Mouse (Mus musculus) limb, embryonic 10.5 days (tissue): ENCODE measurements at regions not wholly inside any gene's neighbourhood (a gene's known extent, or its start where the extent isn't known, plus 50 kb on each side); places are given as distances from the start of the nearest gene placed in this dataset.

Experiments
- DNase-seq: peaks from one replicate; pipeline ENCODE4 v3.0.0-alpha.2; 2017; ENCODE audit warnings: low spot score
- H3K27ac ChIP-seq: fragments of 300-500 bp; sonication (generic); 2 replicates; pipeline ENCODE4 v1.5.1; 2016; ENCODE audit warnings: mild to moderate bottlenecking
- H3K27me3 ChIP-seq: fragments of 300-500 bp; sonication (generic); 2 replicates; pipeline ENCODE4 v1.6.1; 2016; ENCODE audit warnings: low read depth, mild to moderate bottlenecking; ENCODE audit not compliant: poor library complexity, severe bottlenecking
- H3K36me3 ChIP-seq: fragments of 300-500 bp; sonication (generic); 2 replicates; pipeline ENCODE4 v1.6.1; 2016; ENCODE audit warnings: mild to moderate bottlenecking, moderate library complexity
- H3K4me1 ChIP-seq: fragments of 300-500 bp; sonication (generic); 2 replicates; pipeline ENCODE4 v1.6.1; 2016
- H3K4me3 ChIP-seq: fragments of 300-500 bp; sonication (generic); 2 replicates; pipeline ENCODE4 v1.5.1; 2016; ENCODE audit warnings: mild to moderate bottlenecking, moderate library complexity
- H3K9me3 ChIP-seq: fragments of 300-500 bp; sonication (generic); replicated peaks from 2 replicates; pipeline ENCODE4 v1.6.1; 2016; ENCODE audit warnings: mild to moderate bottlenecking
- WGBS: fragments of 180-500 bp; shearing (Covaris S2); methylation state at CpG from one replicate; pipeline ENCODE4 v1.1.7; 2016; 5-methylcytosine and 5-hydroxymethylcytosine counted together

DNA sequence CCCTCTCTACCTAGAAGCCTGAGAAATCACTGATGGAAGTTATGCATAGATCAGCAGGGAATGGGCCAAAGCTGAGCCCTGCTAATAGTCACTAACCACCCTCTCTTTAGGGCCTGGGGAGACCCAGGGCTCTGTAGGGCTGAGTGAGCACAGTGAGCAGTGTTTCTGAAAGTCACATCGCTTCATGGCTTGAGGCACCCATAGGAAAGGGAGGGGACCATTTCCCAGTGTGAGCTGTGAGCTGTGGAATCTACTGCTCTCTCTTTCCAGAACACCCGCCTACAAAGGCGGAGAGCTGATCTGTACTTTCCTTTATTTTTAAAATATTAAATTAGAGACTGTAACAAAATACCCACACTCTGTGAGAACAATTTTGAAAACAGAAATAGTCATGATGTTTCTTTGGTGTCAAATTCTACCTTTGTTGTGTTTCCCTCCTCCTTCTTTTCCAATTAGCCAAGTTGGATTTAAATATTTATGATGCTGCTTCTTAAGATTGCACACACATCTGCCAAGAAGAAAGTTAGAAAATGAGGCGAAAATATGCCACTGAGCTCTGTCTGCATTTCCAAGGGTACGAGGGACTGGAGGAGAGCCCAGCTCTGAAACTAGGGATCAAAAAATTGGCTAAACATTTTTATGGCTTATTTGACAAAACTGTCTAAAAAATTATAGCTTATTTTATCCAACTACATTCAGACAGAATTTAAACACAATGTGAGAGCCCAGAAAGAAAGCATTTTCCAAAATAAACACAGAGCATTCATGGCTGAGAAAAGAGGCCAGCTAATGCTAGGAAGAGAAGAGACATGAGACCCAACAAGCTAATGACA is 111.7 kb upstream of the Tmtc1 start:
- H3K36me3 ChIP-seq = no peaks in the 10 kb centered on the region
- 90% methylated on average over 5 of the region's 5 CpGs for WGBS
- no peaks in the 10 kb centered on the region for H3K27me3 ChIP-seq
- no peaks in the 10 kb centered on the region for H3K4me1 ChIP-seq
- DNase-seq = no peak
- H3K4me3 ChIP-seq = no peak overlapping the region
- no peaks in the 10 kb centered on the region for H3K9me3 ChIP-seq
- no peak overlapping the region for H3K27ac ChIP-seq

DNA sequence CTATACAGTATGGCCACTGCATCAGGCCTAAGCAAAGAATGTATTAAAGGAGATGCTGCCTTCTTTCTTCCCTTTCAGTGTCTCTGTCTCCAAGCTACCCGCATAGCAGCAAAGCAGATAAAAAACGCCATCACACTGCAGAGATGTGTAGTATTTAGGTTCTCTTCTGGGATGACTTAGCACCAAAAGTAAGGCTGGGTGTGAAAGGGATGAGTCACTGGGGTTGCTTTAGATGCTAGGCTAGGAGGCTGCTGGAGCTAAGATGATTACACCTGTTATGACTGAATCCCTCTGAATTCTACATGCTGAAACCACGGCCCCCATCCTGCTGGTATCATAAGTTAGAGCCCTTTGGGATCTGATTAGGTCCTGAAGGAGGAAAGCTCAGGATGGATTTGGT is 110.3 kb upstream of the Tmtc1 start:
- Histone ChIP-seq H3K4me1 (no peaks in the 10 kb centered on the region), H3K27ac (no peak overlapping the region), H3K4me3 (no peak overlapping the region), H3K27me3 (no peaks in the 10 kb centered on the region), H3K36me3 (no peaks in the 10 kb centered on the region), H3K9me3 (no peaks in the 10 kb centered on the region)
- 89% methylated on average over 3 of the region's 3 CpGs for WGBS
- no peak for DNase-seq

DNA sequence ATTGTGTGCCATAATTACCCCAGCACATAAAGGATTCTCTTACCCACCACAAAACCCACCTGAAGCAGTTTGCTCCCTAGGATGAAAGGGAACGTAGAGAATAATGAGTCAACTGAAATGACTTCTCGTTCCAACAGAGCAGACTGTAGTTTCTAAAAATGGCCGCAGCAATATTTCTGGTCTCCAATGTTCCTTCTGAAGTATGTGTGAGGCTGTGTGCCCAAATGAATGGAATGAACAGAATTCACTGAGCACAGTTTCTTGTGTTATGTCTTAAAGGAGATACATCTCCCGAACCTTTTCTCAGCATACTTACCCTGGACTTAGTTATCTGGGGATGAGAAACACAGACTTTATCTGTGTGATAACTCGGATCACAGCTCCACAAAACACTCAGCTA is 109.4 kb upstream of the Tmtc1 start:
- Histone ChIP-seq H3K27me3 (no peaks in the 10 kb centered on the region), H3K9me3 (no peaks in the 10 kb centered on the region), H3K4me3 (no peak overlapping the region), H3K4me1 (no peaks in the 10 kb centered on the region), H3K27ac (no peak overlapping the region), H3K36me3 (no peaks in the 10 kb centered on the region)
- 89% methylated on average over 5 of the region's 5 CpGs for WGBS
- no peak for DNase-seq

DNA sequence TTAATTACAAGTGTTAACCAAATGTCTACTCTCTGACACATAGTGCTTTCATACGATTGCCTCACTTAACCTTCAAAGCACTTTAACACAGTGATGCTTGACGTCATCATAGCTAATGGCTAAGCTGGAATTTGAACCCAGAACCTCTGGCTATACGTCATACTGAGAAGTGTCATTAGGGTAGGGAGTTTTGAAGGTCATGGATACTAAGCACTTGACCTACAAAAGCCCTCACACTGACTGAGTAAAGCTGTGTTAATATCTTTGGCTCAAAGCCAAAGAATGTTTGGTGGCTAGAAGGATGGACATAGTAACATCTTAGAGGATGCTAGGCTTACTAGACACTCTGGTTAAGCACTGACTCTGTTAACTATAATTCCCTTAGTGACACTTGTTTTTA is 106.9 kb upstream of the Tmtc1 start:
- Histone ChIP-seq H3K4me1 (no peaks in the 10 kb centered on the region), H3K9me3 (no peaks in the 10 kb centered on the region), H3K27me3 (no peaks in the 10 kb centered on the region), H3K4me3 (no peak overlapping the region), H3K27ac (no peak overlapping the region), H3K36me3 (no peaks in the 10 kb centered on the region)
- WGBS = 55% methylated on average over 3 of the region's 3 CpGs
- no peak for DNase-seq

DNA sequence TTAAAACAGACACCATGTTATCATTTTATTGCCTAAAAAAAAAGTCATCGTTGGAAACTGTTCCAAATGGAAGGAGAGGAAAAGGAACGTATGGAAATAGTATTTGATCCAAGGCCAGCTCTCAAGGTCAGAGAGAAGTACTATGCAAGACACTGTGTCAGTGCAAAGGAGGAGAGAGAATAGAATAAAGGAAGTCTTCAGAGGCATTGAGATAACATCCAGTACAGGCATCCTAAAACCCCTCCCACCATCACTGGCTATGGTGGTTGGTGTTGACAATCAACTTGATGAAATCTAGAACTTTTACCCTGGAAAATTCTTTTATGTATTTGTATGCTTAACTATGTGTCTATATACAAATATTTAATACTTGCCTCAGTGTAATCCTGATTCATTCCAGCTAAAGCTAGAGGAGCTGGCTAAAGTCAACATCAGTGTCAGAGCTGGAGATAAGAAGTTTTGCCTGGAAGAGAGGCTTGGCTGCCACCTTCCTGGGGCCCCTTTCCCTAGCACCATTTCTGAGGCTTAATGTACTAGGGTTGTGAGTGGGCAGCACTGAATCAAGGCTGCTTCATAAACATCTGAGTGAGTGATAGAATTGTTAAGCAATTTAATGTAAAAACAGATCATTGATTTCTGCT is 104.1 kb upstream of the Tmtc1 start:
- no peak for DNase-seq
- H3K27me3 ChIP-seq = no peaks in the 10 kb centered on the region
- H3K4me3 ChIP-seq = no peak overlapping the region
- no peak overlapping the region for H3K27ac ChIP-seq
- no peaks in the 10 kb centered on the region for H3K9me3 ChIP-seq
- 81% methylated on average over 2 of the region's 2 CpGs for WGBS
- no peaks in the 10 kb centered on the region for H3K36me3 ChIP-seq
- no peaks in the 10 kb centered on the region for H3K4me1 ChIP-seq

DNA sequence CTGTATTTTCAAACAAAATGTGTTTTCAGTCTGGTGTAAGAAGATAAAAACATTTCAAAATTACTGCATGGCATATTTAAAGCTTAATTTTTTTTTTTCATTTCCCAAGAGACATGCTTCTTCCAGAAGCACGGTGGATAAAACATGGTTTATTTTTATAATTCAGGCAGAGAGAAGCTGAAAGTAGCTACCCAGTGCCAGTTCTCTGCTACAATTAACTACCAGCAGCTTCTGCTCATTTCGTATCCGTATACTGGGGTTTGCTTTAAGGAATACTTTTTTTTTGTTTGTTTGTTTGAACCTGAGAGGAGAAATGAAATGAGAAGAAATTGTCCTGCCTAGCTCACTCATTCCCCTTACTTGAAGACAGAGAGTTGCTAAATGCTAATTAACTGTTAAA is 98.9 kb upstream of the Tmtc1 start:
- H3K36me3 ChIP-seq = no peaks in the 10 kb centered on the region

DNA sequence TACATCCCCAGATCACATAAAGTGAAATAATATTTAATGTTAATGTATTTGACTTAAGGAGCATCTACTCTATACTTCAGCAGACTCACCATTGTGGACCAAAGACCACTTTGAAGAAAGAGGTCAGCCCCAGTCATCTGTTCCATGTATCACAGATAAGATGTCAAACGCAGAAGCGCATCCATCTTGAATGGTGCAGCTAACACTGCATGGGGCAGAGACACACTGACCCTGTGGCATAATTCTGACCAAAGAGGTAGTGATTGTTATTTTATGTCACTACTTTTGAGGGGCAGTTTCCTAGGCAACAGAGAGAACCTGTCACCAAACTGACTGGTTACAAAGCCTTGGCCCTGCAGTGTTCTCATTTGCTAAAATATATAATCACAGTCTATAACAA is 97.8 kb upstream of the Tmtc1 start:
- no peaks in the 10 kb centered on the region for H3K27me3 ChIP-seq
- H3K36me3 ChIP-seq = no peaks in the 10 kb centered on the region
- DNase-seq = no peak
- H3K27ac ChIP-seq = no peak overlapping the region
- peaks cover 8% of the 10 kb centered on the region for H3K4me1 ChIP-seq
- 94% methylated on average over 2 of the region's 2 CpGs for WGBS
- no peak overlapping the region for H3K4me3 ChIP-seq
- no peaks in the 10 kb centered on the region for H3K9me3 ChIP-seq

More for the DNA sequence above, 98.9 kb upstream of the Tmtc1 start:
- Histone ChIP-seq H3K27ac (no peak overlapping the region), H3K27me3 (no peaks in the 10 kb centered on the region), H3K4me1 (peaks cover 8% of the 10 kb centered on the region), H3K4me3 (no peak overlapping the region), H3K9me3 (no peaks in the 10 kb centered on the region)
- WGBS = 88% methylated on average over 3 of the region's 3 CpGs
- no peak for DNase-seq

DNA sequence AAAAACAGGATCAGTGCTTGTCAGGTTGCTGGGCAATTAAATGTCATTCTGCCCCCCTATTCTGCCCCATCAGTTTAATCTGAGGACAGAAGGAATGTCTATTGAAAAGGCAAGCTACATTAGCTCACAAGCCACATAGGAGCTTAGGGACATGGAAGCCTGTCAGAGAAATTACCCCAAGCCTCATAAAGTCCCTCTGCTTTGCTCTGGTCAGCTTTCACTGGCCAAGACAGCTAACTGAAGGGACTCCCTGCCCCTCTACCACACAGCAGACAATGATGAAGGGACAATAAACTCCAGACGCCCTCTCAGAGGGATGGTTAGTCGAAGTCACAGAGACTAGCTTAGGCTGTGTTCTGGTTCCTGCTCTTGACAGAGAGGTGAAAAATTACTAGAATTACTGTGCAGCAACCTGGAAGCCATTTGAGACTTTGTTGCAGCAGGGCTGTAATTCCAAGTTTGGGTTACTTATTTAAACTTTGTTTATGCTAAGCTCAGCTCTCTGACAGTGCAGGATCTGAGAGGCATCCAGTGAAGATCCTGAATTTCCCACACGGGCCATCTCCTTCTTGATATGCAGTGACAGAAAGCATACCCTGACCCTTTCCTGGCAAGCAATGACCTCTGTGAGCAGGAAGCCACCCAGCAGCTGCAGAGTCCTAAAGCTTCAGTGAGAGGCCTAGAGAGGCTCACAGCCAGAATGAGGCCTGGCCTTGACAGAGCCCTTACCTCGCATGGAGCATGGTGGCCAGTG is 95.2 kb upstream of the Tmtc1 start:
- H3K4me3 ChIP-seq = no peak overlapping the region
- no peaks in the 10 kb centered on the region for H3K36me3 ChIP-seq
- no peaks in the 10 kb centered on the region for H3K9me3 ChIP-seq
- no peaks in the 10 kb centered on the region for H3K27me3 ChIP-seq
- WGBS = 20% methylated on average over 4 of the region's 4 CpGs
- no peak overlapping the region for H3K27ac ChIP-seq
- H3K4me1 ChIP-seq = peaks cover 8% of the 10 kb centered on the region
- DNase-seq = no peak

DNA sequence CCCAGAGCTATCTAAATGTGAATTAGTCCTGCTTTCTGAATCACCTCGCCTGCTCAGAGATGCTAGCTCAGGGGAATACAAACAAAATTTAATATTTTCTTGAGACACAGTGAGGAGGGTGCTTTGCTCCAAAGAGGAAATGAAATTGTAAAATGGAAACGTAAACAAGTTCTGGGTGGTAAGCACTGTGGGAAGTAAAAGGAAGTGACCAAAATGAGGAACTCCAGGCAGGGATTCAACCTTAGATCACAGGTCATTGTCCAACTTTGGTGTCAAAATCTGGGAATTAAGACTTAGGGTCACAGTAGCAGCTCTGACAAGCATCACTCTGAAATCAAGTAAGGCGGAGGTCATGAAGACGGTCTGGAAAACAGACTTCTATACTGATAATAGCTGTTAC is 90.2 kb upstream of the Tmtc1 start:
- DNase-seq = no peak
- Histone ChIP-seq H3K4me1 (peaks cover 3% of the 10 kb centered on the region), H3K4me3 (no peak overlapping the region), H3K9me3 (no peaks in the 10 kb centered on the region), H3K27me3 (no peaks in the 10 kb centered on the region), H3K36me3 (no peaks in the 10 kb centered on the region), H3K27ac (no peak overlapping the region)
- 84% methylated on average over 4 of the region's 4 CpGs for WGBS

DNA sequence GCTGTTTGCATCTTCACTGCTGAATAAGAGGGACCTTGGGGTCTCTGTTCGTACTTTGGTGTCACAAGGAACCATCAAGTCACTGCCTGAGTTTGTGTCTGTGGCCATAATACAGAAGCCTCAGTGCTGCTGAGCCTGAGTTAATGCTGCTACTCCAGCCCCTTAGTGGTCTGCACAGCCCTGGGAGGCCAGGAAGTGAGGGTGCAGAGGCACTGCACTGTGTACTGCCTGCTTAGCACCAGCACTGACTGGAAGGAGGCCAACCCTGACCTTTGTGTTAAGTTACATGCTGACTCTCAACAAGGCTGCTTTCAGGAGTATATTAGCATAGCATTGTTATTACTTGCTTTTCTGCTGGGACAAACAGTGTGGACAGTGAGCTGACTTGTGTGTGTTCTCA is 86.9 kb upstream of the Tmtc1 start:
- no peak overlapping the region for H3K4me3 ChIP-seq
- WGBS = 92% methylated on average over 1 of the region's 1 CpGs
- H3K27ac ChIP-seq = no peak overlapping the region
- H3K4me1 ChIP-seq = no peaks in the 10 kb centered on the region; the same call in 1 of the 2 replicates
- no peaks in the 10 kb centered on the region for H3K9me3 ChIP-seq
- no peaks in the 10 kb centered on the region for H3K36me3 ChIP-seq
- DNase-seq = no peak
- H3K27me3 ChIP-seq = no peaks in the 10 kb centered on the region

DNA sequence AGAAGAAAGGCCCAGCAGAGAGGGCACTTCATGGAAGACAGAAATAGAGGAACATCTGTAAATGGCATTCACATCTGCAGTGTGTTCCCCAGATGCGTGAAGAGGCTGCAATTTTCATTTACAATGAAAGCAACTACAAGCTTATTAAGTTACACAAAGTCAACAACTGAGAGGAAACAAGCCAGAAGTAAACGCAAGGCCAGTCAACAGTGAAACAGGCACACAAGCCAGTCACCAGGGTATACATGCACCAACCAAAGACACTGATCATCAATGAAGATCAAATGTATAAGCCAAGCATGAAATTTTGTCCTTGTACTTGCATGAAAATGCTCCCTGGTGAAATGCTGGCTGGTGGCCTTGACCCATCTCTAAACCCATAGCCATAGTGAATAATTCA is 84.4 kb upstream of the Tmtc1 start:
- no peaks in the 10 kb centered on the region for H3K36me3 ChIP-seq
- H3K9me3 ChIP-seq = no peaks in the 10 kb centered on the region
- H3K4me3 ChIP-seq = no peak overlapping the region
- 90% methylated on average over 2 of the region's 2 CpGs for WGBS
- no peaks in the 10 kb centered on the region; the same call in 1 of the 2 replicates for H3K4me1 ChIP-seq
- no peak overlapping the region for H3K27ac ChIP-seq
- no peak for DNase-seq
- no peaks in the 10 kb centered on the region for H3K27me3 ChIP-seq

DNA sequence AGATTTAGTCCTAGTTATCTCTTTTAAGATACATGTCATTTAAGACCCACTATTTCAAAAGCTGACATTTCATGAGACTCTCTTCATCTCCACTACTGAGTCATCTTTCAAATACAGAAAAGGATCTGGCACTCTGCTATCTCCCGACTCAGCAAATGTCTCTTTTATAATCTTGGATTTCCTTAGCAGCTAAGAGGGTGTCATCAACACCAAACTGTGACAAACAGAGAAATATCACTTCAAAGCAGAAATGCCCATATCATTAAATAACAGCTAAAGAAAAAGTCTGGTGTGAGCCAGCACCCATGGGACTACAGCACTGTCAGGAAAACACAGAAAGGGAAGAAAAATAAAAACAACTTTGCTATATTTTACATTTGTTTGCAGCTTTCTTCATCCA is 78.7 kb upstream of the Tmtc1 start:
- Histone ChIP-seq H3K36me3 (no peaks in the 10 kb centered on the region), H3K4me1 (no peaks in the 10 kb centered on the region), H3K27ac (no peak overlapping the region), H3K9me3 (no peaks in the 10 kb centered on the region), H3K27me3 (no peaks in the 10 kb centered on the region), H3K4me3 (no peak overlapping the region)
- WGBS = 45% methylated on average over 1 of the region's 1 CpGs
- no peak for DNase-seq
